Mouse (Mus musculus): Measurements from ENCODE around the gene Nras. TPM values are rescaled to one million over a fixed set of nuclear protein-coding genes. Genes with fewer than 3 reads are reported as not detected.
A peak's percentile ranks its signal among the peaks of the same experiment; 100 is the strongest.

Gene Nras
- 119 and 124 TPM in 2 replicates for polyA plus RNA-seq (2015; fragmentation: Nextera tagmentation; extraction: Ambion mirVana)

DNA sequence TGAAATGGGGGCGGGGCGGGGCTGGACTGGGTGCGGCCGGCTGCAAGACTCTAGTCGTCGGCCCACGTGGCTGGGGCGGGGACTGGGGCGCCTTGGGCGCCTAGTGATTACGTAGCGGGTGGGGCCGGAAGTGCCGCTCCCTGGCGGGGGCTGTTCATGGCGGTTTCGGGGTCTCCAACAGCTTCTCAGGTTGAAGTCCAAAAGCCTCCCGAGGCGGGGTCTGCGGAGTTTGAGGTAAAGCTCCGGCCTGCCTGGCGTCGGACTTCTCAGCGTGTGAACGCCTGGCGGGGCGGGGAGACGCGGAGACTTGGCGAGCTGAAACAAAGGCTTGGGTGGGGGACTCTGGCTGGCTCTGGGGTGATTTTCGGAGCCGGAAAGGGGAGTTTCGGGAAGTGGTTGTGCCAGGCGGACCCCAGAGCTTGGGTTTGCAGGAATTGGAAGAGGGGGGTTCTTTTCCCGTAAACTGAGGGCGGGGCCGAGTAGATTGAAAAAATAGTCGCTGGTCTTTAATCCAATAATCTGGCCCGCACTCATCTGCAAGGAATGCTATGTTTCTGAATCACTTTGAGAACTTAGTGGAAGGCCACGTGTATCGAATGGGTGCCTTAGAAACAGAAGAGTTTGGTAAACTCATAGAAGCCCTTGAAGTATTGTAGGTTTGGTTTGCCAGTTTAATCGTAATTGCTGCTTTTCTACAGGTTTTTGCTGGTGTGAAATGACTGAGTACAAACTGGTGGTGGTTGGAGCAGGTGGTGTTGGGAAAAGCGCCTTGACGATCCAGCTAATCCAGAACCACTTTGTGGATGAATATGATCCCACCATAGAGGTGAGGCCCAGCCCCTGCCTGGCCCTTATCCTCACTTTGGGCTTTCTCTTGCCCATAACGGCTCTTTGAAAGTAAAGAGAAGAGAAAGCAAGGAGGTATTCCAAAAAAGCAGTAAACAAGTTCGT, at the start of gene Nras:
TSS of gene Nras (plus strand) at position 79 of the 951 bp plus-strand sequence.
- H3K4me1 ChIP-seq (replicated peaks): peaks cover 12% of the 10 kb centered on the region
- H3K9ac ChIP-seq (replicated peaks): peak within 1 kb of the TSS; percentile 82
- H3K4me2 ChIP-seq (replicated peaks): peak within 1 kb of the TSS; percentile 66
- H3K36me3 ChIP-seq: peaks cover 64% of the 10 kb centered on the region
- H3K9me3 ChIP-seq: no peaks in the 10 kb centered on the region
- peak; percentile 98 for ATAC-seq
- no peaks in the 10 kb centered on the region for H3K27me3 ChIP-seq
- H3K27ac ChIP-seq: peak within 1 kb of the TSS; percentile 91
- peak within 1 kb of the TSS; percentile 66 for H3K4me3 ChIP-seq (replicated peaks)
- 3% methylated on average over 46 of the region's 46 CpGs for WGBS

- Histone ChIP-seq H3K27me3 (no peaks in the 10 kb centered on the region), H3K9me3 (no peaks in the 10 kb centered on the region), H3K27ac (no peak overlapping the region), H3K9ac (replicated peaks) (no peak overlapping the region), H3K4me3 (replicated peaks) (no peak overlapping the region), H3K4me2 (replicated peaks) (no peak overlapping the region), H3K36me3 (no peaks in the 10 kb centered on the region), H3K4me1 (replicated peaks) (peaks cover 12% of the 10 kb centered on the region)
- no peak for ATAC-seq
- 77% methylated on average over 2 of the region's 2 CpGs for WGBS
Measured at GRCm38 (mm10) chr3:103017350-103017749, 40.7 kb upstream of the Nras start.

GRCm38 (mm10) chr3:103019462-103019861, 38.6 kb upstream of the Nras start:
- H3K27me3 ChIP-seq: no peaks in the 10 kb centered on the region
- no peaks in the 10 kb centered on the region for H3K36me3 ChIP-seq
- H3K4me3 ChIP-seq (replicated peaks): peak overlapping the region; percentile 86
- peak overlapping the region; percentile 96; the same call in 1 of the 2 replicates for H3K27ac ChIP-seq
- H3K4me1 ChIP-seq (replicated peaks): peaks cover 24% of the 10 kb centered on the region
- peak overlapping the region; percentile 54 for H3K4me2 ChIP-seq (replicated peaks)
- no peak for ATAC-seq
- 90% methylated on average over 2 of the region's 2 CpGs for WGBS
- H3K9me3 ChIP-seq: no peaks in the 10 kb centered on the region
- no peak overlapping the region for H3K9ac ChIP-seq (replicated peaks)

DNA sequence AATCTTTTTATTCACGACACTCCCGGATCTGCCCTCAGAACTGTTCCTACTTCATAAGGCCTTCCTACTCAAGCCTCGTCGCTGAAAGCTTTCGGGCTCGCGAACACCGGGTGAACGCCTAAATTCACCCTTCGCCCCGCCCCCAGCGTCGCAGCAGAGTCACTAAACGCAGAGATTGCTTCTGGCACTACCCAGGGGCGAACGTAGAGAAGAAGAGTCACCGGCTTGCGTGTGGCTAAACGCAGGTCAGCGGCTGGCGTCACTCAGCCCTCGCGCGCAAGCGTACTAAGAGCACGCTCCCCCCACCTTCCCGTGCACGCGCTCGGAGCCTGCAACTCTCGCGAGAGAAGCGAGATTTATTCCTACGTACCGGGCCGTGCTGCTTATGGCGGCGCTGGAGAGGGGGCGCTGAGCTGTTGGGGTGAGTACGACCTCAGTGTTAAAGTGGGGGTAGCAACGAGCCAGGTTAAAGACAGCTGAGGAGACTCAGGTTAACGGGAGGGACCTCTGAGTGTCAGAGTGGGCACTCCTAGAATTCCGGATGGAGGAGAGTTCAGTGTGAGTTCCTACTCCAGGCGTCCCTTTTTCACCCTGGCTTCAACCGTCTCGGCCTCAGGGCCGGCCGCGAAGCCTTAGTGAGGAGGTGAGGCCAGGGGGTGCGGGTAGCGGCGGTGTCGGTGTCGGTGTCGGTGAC, 37.7 kb upstream of the Nras start, which contains the start of gene Csde1:
TSS of gene Csde1 (plus strand) at position 178 of the 694 bp plus-strand sequence.
- Histone ChIP-seq H3K27me3 (no peaks in the 10 kb centered on the region), H3K4me3 (replicated peaks) (peak within 1 kb of the TSS; percentile 86), H3K4me2 (replicated peaks) (peak within 1 kb of the TSS; percentile 67), H3K4me1 (replicated peaks) (peaks cover 24% of the 10 kb centered on the region), H3K36me3 (no peaks in the 10 kb centered on the region), H3K27ac (peak within 1 kb of the TSS; percentile 96), H3K9ac (replicated peaks) (peak within 1 kb of the TSS; percentile 95), H3K9me3 (no peaks in the 10 kb centered on the region)
- WGBS: under 1% methylated on average over 55 of the region's 55 CpGs
- ATAC-seq: peak; percentile 95

- Histone ChIP-seq H3K36me3 (no peaks in the 10 kb centered on the region), H3K4me2 (replicated peaks) (peak overlapping the region; percentile 67), H3K9ac (replicated peaks) (peak overlapping the region; percentile 95), H3K4me1 (replicated peaks) (peaks cover 24% of the 10 kb centered on the region), H3K27me3 (no peaks in the 10 kb centered on the region), H3K27ac (peak overlapping the region; percentile 96), H3K9me3 (no peaks in the 10 kb centered on the region), H3K4me3 (replicated peaks) (peak overlapping the region; percentile 86)
- ATAC-seq: peak; percentile 96
- whole genome bisulfite sequencing: under 1% methylated on average over 35 of the region's 37 CpGs
Measured at GRCm38 (mm10) chr3:103020943-103021638, 37.0 kb upstream of the Nras start.

GRCm38 (mm10) chr3:103026174-103026573, 31.9 kb upstream of the Nras start:
- H3K4me2 ChIP-seq (replicated peaks): no peak overlapping the region
- peaks cover 26% of the 10 kb centered on the region for H3K36me3 ChIP-seq
- H3K9ac ChIP-seq (replicated peaks): no peak overlapping the region
- no peak for ATAC-seq
- no peak overlapping the region for H3K4me3 ChIP-seq (replicated peaks)
- H3K4me1 ChIP-seq (replicated peaks): peaks cover 24% of the 10 kb centered on the region
- no peak overlapping the region for H3K27ac ChIP-seq
- H3K27me3 ChIP-seq: no peaks in the 10 kb centered on the region
- 97% methylated on average over 1 of the region's 1 CpGs for WGBS
- no peaks in the 10 kb centered on the region for H3K9me3 ChIP-seq

- no peak overlapping the region for H3K4me3 ChIP-seq (replicated peaks)
- no peak overlapping the region for H3K9ac ChIP-seq (replicated peaks)
- 94% methylated on average over 6 of the region's 6 CpGs for WGBS
- H3K4me2 ChIP-seq (replicated peaks): no peak overlapping the region
- no peaks in the 10 kb centered on the region for H3K4me1 ChIP-seq (replicated peaks)
- H3K27ac ChIP-seq: no peak overlapping the region
- H3K36me3 ChIP-seq: peaks cover 57% of the 10 kb centered on the region
- no peak for ATAC-seq
- H3K9me3 ChIP-seq: no peaks in the 10 kb centered on the region
- no peaks in the 10 kb centered on the region for H3K27me3 ChIP-seq
Measured at GRCm38 (mm10) chr3:103040285-103040684, 17.8 kb upstream of the Nras start.

GRCm38 (mm10) chr3:103040861-103041379, 17.2 kb upstream of the Nras start:
- Histone ChIP-seq H3K9ac (replicated peaks) (no peak overlapping the region), H3K4me3 (replicated peaks) (no peak overlapping the region), H3K27ac (no peak overlapping the region), H3K4me2 (replicated peaks) (no peak overlapping the region), H3K4me1 (replicated peaks) (no peaks in the 10 kb centered on the region), H3K27me3 (no peaks in the 10 kb centered on the region), H3K9me3 (no peaks in the 10 kb centered on the region), H3K36me3 (peaks cover 61% of the 10 kb centered on the region)
- 86% methylated on average over 1 of the region's 1 CpGs for WGBS
- no peak for ATAC-seq

DNA sequence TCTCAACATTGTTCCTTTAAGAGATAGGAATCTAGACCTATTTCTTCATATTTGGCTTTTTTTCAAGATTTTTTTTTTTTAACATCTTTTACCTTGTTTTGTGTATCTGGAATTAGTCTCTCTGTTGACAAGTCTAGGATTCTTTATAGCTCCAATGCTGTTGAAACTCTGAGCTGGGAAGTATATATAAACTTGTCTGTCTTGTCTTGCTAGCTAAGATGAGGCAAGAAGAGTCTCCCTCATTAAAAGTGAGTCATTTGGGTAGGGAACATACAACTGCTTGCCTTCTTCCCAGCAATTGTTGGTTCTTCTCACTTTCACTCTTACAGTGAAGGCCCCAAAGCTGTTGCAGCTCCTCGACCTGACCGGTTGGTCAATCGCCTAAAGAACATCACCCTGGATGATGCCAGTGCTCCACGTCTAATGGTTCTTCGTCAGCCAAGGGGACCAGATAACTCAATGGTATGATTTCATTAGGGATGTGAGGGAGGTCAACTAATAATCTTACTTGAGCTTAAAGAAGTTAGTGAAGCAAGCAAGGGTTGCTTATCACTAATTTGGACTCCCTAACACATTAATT, 2.0 kb upstream of the Nras start:
- no peak overlapping the region for H3K4me2 ChIP-seq (replicated peaks)
- H3K27me3 ChIP-seq: no peaks in the 10 kb centered on the region
- no peak overlapping the region for H3K4me3 ChIP-seq (replicated peaks)
- ATAC-seq: no peak
- H3K4me1 ChIP-seq (replicated peaks): peaks cover 12% of the 10 kb centered on the region
- no peaks in the 10 kb centered on the region for H3K9me3 ChIP-seq
- no peak overlapping the region for H3K27ac ChIP-seq
- 87% methylated on average over 5 of the region's 5 CpGs for WGBS
- H3K36me3 ChIP-seq: peaks cover 60% of the 10 kb centered on the region
- no peak overlapping the region for H3K9ac ChIP-seq (replicated peaks)

GRCm38 (mm10) chr3:103057752-103058151, 333 bp upstream of the Nras start:
- no peaks in the 10 kb centered on the region for H3K27me3 ChIP-seq
- peak overlapping the region; percentile 91 for H3K27ac ChIP-seq
- peak overlapping the region; percentile 66 for H3K4me3 ChIP-seq (replicated peaks)
- H3K4me1 ChIP-seq (replicated peaks): peaks cover 12% of the 10 kb centered on the region
- ATAC-seq: peak; percentile 74
- H3K36me3 ChIP-seq: peaks cover 61% of the 10 kb centered on the region
- whole genome bisulfite sequencing: 1% methylated on average over 10 of the region's 10 CpGs
- no peaks in the 10 kb centered on the region for H3K9me3 ChIP-seq
- H3K9ac ChIP-seq (replicated peaks): peak overlapping the region; percentile 82
- H3K4me2 ChIP-seq (replicated peaks): peak overlapping the region; percentile 66

DNA sequence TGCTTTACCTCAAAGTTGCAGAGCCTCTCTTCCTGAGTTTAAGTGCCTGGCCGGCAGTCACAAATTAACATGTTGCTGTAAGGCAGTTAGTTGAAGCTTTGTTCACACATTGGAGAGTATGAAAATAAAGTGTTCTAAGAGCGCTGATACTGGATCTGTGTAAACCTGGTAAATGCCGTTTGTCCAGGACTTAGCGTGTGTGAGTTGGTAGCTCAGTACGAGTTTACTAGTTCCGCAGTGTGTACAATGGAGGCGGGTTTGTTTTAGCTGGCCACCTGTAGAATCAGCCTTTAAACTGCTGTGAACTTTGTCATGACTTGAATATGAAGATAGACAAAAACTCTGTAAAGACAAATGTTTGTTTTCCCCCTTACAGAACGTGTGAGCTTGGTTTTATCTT, 8.8 kb downstream of the Nras start:
- Histone ChIP-seq H3K9ac (replicated peaks) (no peak overlapping the region), H3K4me1 (replicated peaks) (no peaks in the 10 kb centered on the region), H3K4me3 (replicated peaks) (no peak overlapping the region), H3K36me3 (peaks cover 68% of the 10 kb centered on the region), H3K27me3 (no peaks in the 10 kb centered on the region), H3K9me3 (no peaks in the 10 kb centered on the region), H3K27ac (no peak overlapping the region), H3K4me2 (replicated peaks) (no peak overlapping the region)
- 93% methylated on average over 8 of the region's 8 CpGs for WGBS
- ATAC-seq: no peak
